Mouse (Mus musculus): ENCODE measurements around the gene Tspyl3. TPM values are rescaled to one million over a fixed set of nuclear protein-coding genes. Genes with fewer than 3 reads are reported as not detected.

Gene Tspyl3
- total RNA-seq, 2 experiments from 2014 or later, result 2.5 to 2.7 TPM

Other genes with a start within 250 kb of the Tspyl3 start
- gene Pdrg1, start 210.0 kb downstream of the Tspyl3 start, total RNA-seq (2021), result 10 to 100 TPM; 58.6 to 61.5 TPM
- gene Xkr7, start 193.6 kb downstream of the Tspyl3 start, total RNA-seq (2021), result under 1 TPM; 0.41 to 0.42 TPM
- 10 to 100 TPM in 1 of 2 experiments, 1 to 10 TPM in 1; 7.6 to 12.6 TPM for gene Ccm2l, start 159.5 kb downstream of the Tspyl3 start, total RNA-seq (2021)
- 1 to 10 TPM in 1 of 2 experiments, under 1 TPM in 1; 0.85 to 2.3 TPM for gene Hck, start 117.0 kb downstream of the Tspyl3 start, total RNA-seq (2021)
- gene Tm9sf4, start 64.1 kb downstream of the Tspyl3 start, total RNA-seq (2021), result 10 to 100 TPM; 49.4 to 67.7 TPM
- gene Plagl2, start 16.0 kb upstream of the Tspyl3 start, total RNA-seq (2021), result 10 to 100 TPM in 1 of 2 experiments, 1 to 10 TPM in 1; 8.3 to 11.9 TPM
- gene Pofut1, start 16.1 kb upstream of the Tspyl3 start, total RNA-seq (2021), result 10 to 100 TPM; 24.1 to 29.2 TPM
- gene Kif3b, start 66.0 kb upstream of the Tspyl3 start, total RNA-seq (2021), result 1 to 10 TPM; 6.0 to 6.9 TPM
- 10 to 100 TPM; 14.7 to 19.6 TPM for gene Asxl1, start 120.4 kb upstream of the Tspyl3 start, total RNA-seq (2021)